Mouse (Mus musculus): ENCODE data around the gene Setd1a. TPM values are rescaled to one million over a fixed set of nuclear protein-coding genes. Genes with fewer than 3 reads are reported as not detected.
A peak's percentile ranks its signal among the peaks of the same experiment; 100 is the strongest.
"Not testable (repeated sequence)": the region's sequence is repeated elsewhere in the genome, so short reads cannot be mapped to it uniquely, and the experiment has no call there.

Gene Setd1a
- polyA plus RNA-seq, 1 experiment from 2014 or later, result 17.1 TPM

DNA sequence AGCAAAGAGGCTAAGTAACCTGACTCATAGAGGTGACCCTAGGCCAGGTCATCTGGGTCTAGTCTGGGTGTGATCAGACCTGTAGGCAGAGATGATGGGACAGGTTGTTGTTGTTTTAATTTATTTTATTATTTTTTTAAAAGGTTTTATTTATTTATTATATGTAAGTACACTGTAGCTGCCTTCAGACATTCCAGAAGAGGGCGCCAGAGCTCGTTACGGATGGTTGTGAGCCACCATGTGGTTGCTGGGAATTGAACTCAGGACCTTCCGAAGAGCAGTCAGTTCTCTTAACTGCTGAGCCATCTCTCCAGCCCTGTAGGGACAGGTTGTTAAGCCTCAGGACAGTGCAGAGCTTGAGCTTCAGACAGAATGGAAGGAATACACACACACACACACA lies 61.4 kb downstream of the Setd1a start:
- Histone ChIP-seq H3K27me3 (ENCODE audit: poor library complexity, severe bottlenecking) (0 out of 2 replicates have a peak, but pooled peaks cover 12% of the 10 kb centered on the region), H3K4me1 (peaks cover 19% of the 10 kb centered on the region)
- H3K27ac ChIP-seq; DNase-seq (ENCODE audit: extremely low spot score, low spot score); H3K9me3 ChIP-seq; H3K36me3 ChIP-seq (replicated peaks); H3K4me3 ChIP-seq: not testable (repeated sequence)
- 86% methylated on average over 4 of the region's 4 CpGs for WGBS

DNA sequence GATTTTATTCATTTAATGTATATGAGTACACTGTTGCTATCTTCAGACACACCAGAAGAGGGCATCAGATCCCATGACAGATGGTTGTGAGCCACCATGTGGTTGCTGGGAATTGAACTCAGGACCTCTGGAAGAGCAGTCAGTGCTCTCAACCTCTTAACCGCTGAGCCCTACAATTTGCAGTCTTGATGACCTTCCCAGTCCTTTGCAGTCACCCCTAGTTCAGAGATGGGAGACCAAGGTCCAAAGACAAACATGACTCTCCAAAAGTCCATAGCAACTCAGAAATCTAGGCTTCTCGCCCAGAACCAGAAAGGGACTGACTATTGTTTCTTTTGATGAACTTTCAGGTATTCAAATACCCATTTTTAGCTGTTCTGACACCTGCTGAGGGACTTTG lies 63.6 kb downstream of the Setd1a start:
- not testable (repeated sequence) for DNase-seq (ENCODE audit: extremely low spot score, low spot score); H3K9me3 ChIP-seq; H3K4me3 ChIP-seq; H3K27ac ChIP-seq
- Histone ChIP-seq H3K27me3 (ENCODE audit: poor library complexity, severe bottlenecking) (0 out of 2 replicates have a peak, but pooled peaks cover 12% of the 10 kb centered on the region), H3K4me1 (peaks cover 19% of the 10 kb centered on the region), H3K36me3 (replicated peaks) (peaks cover 13% of the 10 kb centered on the region)
- WGBS, result 80% methylated on average over 2 of the region's 2 CpGs

DNA sequence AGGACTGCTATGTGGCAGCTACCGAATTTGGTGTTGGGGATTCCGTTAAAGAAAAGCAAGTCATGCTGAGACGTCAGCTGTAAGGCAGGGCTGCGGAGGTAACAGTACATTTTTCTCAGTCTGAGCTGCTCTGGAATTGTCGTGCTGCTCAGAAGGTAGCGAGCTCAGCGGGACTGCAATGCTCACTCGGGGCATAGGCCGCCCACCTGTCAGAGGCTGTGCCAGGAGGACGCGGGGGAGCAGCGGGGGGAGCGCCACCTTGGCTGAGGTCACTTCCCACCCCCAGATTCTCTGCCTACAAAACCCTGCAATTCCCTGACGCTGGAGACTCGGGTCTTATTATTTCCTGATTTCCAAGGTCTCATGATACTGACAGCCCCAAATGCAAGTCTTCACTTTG lies 64.4 kb downstream of the Setd1a start:
- Histone ChIP-seq H3K9me3 (no peaks in the 10 kb centered on the region), H3K27ac (peak overlapping the region; percentile 87), H3K4me1 (peaks cover 19% of the 10 kb centered on the region), H3K27me3 (ENCODE audit: poor library complexity, severe bottlenecking) (0 out of 2 replicates have a peak, but pooled peaks cover 12% of the 10 kb centered on the region), H3K36me3 (replicated peaks) (peaks cover 14% of the 10 kb centered on the region), H3K4me3 (peak overlapping the region; percentile 86)
- DNase-seq (ENCODE audit: extremely low spot score, low spot score), result peak; percentile 19
- whole genome bisulfite sequencing, result 6% methylated on average over 15 of the region's 15 CpGs

DNA sequence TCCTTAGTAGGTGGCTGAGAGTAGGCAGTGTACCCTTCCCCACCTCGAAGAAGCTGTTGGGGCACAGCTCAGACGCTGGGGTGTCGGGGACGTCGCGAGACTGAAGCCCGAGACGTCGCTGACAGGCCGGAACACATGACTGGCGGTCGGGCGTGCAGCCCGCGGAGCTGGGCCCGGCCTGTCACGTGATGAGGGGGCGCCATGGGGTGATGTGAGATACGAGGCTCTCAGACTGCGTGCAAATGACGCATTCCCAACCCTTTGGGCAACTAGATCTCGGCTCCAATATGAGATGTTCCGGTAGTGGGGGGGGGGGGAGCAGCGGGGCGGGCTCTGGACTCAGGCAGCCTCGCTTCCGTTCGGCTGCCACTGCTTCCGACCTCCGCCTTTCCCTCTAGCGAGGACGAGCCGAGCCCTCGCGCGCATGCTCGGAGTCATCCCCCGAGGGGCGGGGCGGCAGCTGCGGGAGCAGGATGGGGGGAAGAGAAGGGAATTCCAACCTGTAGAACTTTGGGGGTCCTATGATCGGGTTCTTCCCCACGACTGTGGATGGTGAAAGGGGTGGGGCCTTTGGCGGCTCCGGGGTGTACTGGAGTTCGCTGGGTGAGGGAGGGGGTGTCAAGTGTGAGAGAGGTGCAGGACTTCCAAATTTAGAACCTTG lies 65.0 kb downstream of the Setd1a start:
- Histone ChIP-seq H3K27ac (peak overlapping the region; percentile 87), H3K4me3 (peak overlapping the region; percentile 86), H3K4me1 (peaks cover 19% of the 10 kb centered on the region), H3K27me3 (ENCODE audit: poor library complexity, severe bottlenecking) (0 out of 2 replicates have a peak, but pooled peaks cover 12% of the 10 kb centered on the region), H3K9me3 (no peaks in the 10 kb centered on the region), H3K36me3 (replicated peaks) (peaks cover 20% of the 10 kb centered on the region)
- DNase-seq (ENCODE audit: extremely low spot score, low spot score), result peak; percentile 89
- WGBS, result under 1% methylated on average over 46 of the region's 46 CpGs

DNA sequence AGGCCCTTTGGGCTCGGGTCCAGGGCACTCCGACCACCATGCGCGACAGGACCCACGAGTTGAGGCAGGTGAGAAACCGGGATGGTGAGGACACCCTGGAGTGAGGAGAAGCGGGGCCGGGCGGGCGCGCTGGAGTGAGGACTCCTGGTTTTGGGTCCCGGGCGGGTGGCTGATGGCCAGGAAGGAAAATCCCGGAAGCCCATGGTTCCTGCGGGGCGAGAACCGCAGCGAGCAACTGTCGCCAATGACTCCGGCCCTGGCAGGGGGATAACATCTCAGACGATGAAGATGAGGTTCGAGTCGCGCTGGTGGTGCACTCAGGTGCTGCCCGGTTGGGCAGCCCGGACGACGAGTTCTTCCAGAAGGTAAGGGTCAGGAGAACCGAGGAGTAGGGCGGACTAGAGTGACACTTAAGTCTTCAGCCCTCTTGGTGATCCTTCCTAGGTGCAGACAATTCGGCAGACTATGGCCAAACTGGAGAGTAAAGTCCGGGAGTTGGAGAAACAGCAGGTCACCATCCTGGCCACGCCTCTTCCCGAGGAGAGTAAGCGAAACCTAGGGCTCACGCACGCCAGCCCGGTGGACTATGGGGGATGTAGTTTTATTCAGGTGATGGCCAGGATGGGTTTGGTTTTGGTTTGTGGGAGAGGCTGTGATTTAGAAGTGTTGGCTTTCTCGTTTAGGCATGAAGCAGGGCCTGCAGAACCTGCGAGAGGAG lies 65.7 kb downstream of the Setd1a start:
- peak; percentile 75 for DNase-seq (ENCODE audit: extremely low spot score, low spot score)
- H3K36me3 ChIP-seq (replicated peaks), result peaks cover 25% of the 10 kb centered on the region
- H3K4me3 ChIP-seq, result peak overlapping the region; percentile 86
- under 1% methylated on average over 40 of the region's 40 CpGs for WGBS
- peaks cover 19% of the 10 kb centered on the region for H3K4me1 ChIP-seq
- H3K27ac ChIP-seq, result peak overlapping the region; percentile 87
- no peaks in the 10 kb centered on the region for H3K9me3 ChIP-seq
- 0 out of 2 replicates have a peak, but pooled peaks cover 12% of the 10 kb centered on the region for H3K27me3 ChIP-seq (ENCODE audit: poor library complexity, severe bottlenecking)

Other genes starting within 250 kb of the Setd1a start
- 6.2 TPM in 2 replicates for gene Tmem265, start 215.3 kb upstream of the Setd1a start, polyA plus RNA-seq (2016; fragmentation: Nextera tagmentation; extraction: Ambion mirVana)
- gene Phkg2, start 203.3 kb upstream of the Setd1a start, polyA plus RNA-seq (2016; fragmentation: Nextera tagmentation; extraction: Ambion mirVana), result 42.4 and 45.0 TPM in 2 replicates
- gene Ccdc189, start 188.1 kb upstream of the Setd1a start, polyA plus RNA-seq (2016; fragmentation: Nextera tagmentation; extraction: Ambion mirVana), result 12.2 and 12.8 TPM in 2 replicates
- gene Rnf40, start 187.9 kb upstream of the Setd1a start, polyA plus RNA-seq (2016; fragmentation: Nextera tagmentation; extraction: Ambion mirVana), result 60.5 and 62.8 TPM in 2 replicates
- 30.6 and 33.0 TPM in 2 replicates for gene Zfp629, start 160.9 kb upstream of the Setd1a start, polyA plus RNA-seq (2016; fragmentation: Nextera tagmentation; extraction: Ambion mirVana)
- 44.5 and 50.4 TPM in 2 replicates for gene Bcl7c, start 67.7 kb upstream of the Setd1a start, polyA plus RNA-seq (2016; fragmentation: Nextera tagmentation; extraction: Ambion mirVana)
- 5.9 and 6.0 TPM in 2 replicates for gene Ctf1, start 63.9 kb upstream of the Setd1a start, polyA plus RNA-seq (2016; fragmentation: Nextera tagmentation; extraction: Ambion mirVana)
- 0.33 and 0.39 TPM in 2 replicates for gene Ctf2, start 44.5 kb upstream of the Setd1a start, polyA plus RNA-seq (2016; fragmentation: Nextera tagmentation; extraction: Ambion mirVana)
- 7.6 and 8.2 TPM in 2 replicates for gene Fbxl19, start 32.1 kb upstream of the Setd1a start, polyA plus RNA-seq (2016; fragmentation: Nextera tagmentation; extraction: Ambion mirVana)
- gene Orai3, start 6.9 kb upstream of the Setd1a start, polyA plus RNA-seq (2016; fragmentation: Nextera tagmentation; extraction: Ambion mirVana), result 8.4 and 9.8 TPM in 2 replicates
- not detected in 2 replicates for gene Gm49388, start 8.9 kb downstream of the Setd1a start, polyA plus RNA-seq (2016; fragmentation: Nextera tagmentation; extraction: Ambion mirVana)
- 5.4 and 5.8 TPM in 2 replicates for gene Hsd3b7, start 23.9 kb downstream of the Setd1a start, polyA plus RNA-seq (2016; fragmentation: Nextera tagmentation; extraction: Ambion mirVana)
- 23.7 and 24.6 TPM in 2 replicates for gene Stx4a, start 47.6 kb downstream of the Setd1a start, polyA plus RNA-seq (2016; fragmentation: Nextera tagmentation; extraction: Ambion mirVana)
- 5.5 and 6.1 TPM in 2 replicates for gene Stx1b, start 47.9 kb downstream of the Setd1a start, polyA plus RNA-seq (2016; fragmentation: Nextera tagmentation; extraction: Ambion mirVana)
- gene Zfp646, start 99.6 kb downstream of the Setd1a start, polyA plus RNA-seq (2016; fragmentation: Nextera tagmentation; extraction: Ambion mirVana), result 18.6 and 19.5 TPM in 2 replicates
- gene Zfp668, start 100.2 kb downstream of the Setd1a start, polyA plus RNA-seq (2016; fragmentation: Nextera tagmentation; extraction: Ambion mirVana), result 39.9 and 41.8 TPM in 2 replicates
- 0.32 and 0.49 TPM in 2 replicates for gene Prss53, start 114.3 kb downstream of the Setd1a start, polyA plus RNA-seq (2016; fragmentation: Nextera tagmentation; extraction: Ambion mirVana)
- gene Gm21974, start 118.8 kb downstream of the Setd1a start, polyA plus RNA-seq (2016; fragmentation: Nextera tagmentation; extraction: Ambion mirVana), result not detected in 2 replicates
- 32.2 and 41.4 TPM in 2 replicates for gene Vkorc1, start 118.9 kb downstream of the Setd1a start, polyA plus RNA-seq (2016; fragmentation: Nextera tagmentation; extraction: Ambion mirVana)
- 130 and 140 TPM in 2 replicates for gene Bckdk, start 127.4 kb downstream of the Setd1a start, polyA plus RNA-seq (2016; fragmentation: Nextera tagmentation; extraction: Ambion mirVana)
- 47.4 and 49.0 TPM in 2 replicates for gene Kat8, start 135.8 kb downstream of the Setd1a start, polyA plus RNA-seq (2016; fragmentation: Nextera tagmentation; extraction: Ambion mirVana)
- gene Prss8, start 153.4 kb downstream of the Setd1a start, polyA plus RNA-seq (2016; fragmentation: Nextera tagmentation; extraction: Ambion mirVana), result 5.0 and 5.9 TPM in 2 replicates
- gene Prss36, start 170.1 kb downstream of the Setd1a start, polyA plus RNA-seq (2016; fragmentation: Nextera tagmentation; extraction: Ambion mirVana), result 11.5 and 12.5 TPM in 2 replicates
- 362 and 407 TPM in 2 replicates for gene Fus, start 190.8 kb downstream of the Setd1a start, polyA plus RNA-seq (2016; fragmentation: Nextera tagmentation; extraction: Ambion mirVana)
- gene Pycard, start 217.2 kb downstream of the Setd1a start, polyA plus RNA-seq (2016; fragmentation: Nextera tagmentation; extraction: Ambion mirVana), result 6.3 and 6.6 TPM in 2 replicates
- gene Trim72, start 227.3 kb downstream of the Setd1a start, polyA plus RNA-seq (2016; fragmentation: Nextera tagmentation; extraction: Ambion mirVana), result not detected in 2 replicates

Measured in forebrain, embryonic 10.5 days (tissue).